Mouse (Mus musculus): ENCODE measurements at regions not wholly inside any gene's neighbourhood (a gene's known extent, or its start where the extent isn't known, plus 50 kb on each side); places are given as distances from the start of the nearest gene placed in this dataset.
"Not testable (repeated sequence)": the region's sequence is repeated elsewhere in the genome, so short reads cannot be mapped to it uniquely, and the experiment has no call there.

DNA sequence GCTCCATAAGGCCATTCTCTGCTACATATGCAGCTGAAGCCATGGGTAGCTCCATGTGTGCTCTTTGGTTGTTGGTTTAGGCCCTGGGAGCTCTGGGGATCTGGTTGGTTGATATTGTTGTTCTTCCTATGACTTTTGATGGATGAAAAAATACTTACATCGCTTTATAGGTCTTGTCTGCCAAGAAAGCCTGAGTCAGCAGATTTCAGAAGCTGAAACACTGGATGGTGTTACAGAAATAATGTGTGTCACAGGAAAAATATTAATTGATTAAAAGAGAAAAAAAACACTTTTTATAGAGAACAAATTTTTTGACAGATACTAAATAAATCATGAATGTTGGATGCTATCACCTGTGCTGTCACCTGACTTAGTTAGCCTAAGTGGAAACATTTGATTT lies 52.4 kb upstream of the Plxna2 start:
- intact Hi-C loops (cut with DNase I) = no loop called here

- intact Hi-C loops (cut with DNase I) = no loop called here
Observed at GRCm38 (mm10) chr1:194563946-194564345, 54.1 kb upstream of the Plxna2 start.

DNA sequence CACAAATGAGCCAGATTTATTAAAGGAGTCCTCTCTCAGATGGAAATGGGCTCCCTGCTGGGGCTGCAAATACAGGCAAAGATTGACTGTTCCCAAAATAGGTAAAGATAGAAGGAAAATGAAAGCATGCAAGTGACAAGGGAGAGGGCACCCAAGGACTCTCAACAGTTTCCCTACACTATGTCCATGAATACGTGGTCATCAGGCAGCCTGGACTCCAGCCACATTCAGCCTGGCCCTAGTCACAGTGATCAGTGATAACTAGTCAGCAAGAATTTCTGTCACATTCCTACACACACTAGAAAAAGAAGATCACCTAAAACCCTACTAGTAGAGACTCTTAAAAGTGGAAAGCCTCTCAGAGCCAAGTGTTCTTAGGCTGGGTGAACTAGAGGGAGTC lies 56.9 kb upstream of the Plxna2 start:
- intact Hi-C loops (cut with DNase I) = no loop called here

- intact Hi-C loops (cut with DNase I) = no loop called here
Observed at GRCm38 (mm10) chr1:194548661-194549060, 69.4 kb upstream of the Plxna2 start.

- intact Hi-C loops (cut with DNase I) = no loop called here
Observed at GRCm38 (mm10) chr1:194548243-194548642, 69.8 kb upstream of the Plxna2 start.

DNA sequence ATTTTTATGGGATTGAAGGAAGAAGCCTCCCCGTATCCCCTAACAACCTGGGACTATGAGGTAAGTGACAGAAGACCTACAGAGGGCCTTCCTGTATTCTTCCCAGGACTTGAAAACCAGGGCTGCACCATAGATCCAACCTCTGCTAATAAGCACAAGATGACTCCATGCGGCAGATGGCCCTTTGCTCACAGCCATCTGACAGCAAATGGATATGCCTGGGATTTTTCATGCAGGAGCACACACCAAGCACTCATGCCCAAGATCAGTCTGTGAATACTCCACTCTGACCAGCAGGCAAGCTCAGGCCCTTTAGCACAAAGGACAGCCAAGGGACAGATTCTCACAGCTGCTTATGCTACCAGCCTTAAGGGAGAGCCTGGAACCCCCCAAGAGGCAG lies 77.1 kb upstream of the Plxna2 start:
- intact Hi-C loops (cut with DNase I) = no loop called here

DNA sequence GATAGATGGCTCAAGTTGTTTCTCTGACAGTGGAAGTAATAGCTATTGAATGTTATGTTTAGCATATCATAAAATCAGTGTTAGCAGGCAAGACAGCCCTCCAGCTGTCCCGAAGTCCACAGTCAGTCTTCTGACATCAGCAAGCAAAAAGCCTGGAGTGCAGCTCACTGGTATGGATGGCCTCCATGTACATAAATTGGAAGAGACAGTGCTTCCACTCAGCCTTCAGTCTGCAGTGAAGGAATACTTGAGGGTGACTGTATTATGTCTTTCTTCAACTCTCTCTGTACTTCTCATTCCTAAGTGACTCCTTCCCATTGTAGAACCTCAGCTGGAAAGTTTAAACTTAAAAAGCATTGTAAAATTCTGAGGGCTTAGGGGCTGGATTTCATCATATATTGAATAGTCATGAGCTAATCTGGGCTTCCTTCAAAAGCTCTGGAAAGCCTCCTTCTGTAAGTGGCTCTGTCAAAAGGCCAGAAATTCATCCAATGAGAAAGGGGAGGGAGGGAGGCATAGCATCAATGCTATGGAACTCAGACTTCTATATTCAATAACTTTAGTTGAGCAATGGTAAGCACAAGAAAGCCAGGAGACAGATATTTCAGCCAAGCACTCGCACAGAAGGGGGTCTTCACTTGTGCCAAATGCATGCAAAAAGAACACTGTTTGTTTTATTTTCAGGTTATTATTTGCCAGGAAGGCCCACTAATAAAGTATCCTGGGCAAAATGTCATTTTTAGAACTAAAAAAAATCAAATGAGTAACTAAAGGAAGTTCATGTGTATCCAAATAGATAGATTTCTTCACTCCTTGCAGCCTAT lies 90.5 kb upstream of the Plxna2 start:
- intact Hi-C loops (cut with DNase I) = no loop called here

DNA sequence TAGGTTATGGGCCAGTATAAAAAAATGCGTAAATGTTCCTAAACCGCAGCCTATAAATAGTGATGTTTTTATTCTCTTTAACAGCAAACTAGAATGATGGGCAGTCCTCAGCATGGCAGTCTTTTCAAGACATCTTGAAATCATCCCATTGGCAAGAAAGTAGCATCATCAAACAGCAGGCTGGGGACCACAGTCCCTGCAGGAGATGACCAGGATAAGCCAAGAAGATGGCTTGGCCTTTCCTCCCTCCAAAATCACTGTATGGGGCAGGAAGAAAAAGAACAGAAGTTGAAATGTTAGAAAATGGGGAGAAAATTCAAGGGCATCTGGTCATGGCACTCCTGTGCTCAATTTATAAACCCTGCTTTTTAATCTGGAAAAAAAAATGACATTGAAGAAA lies 93.0 kb upstream of the Plxna2 start:
- intact Hi-C loops (cut with DNase I) = no loop called here

- intact Hi-C loops (cut with DNase I) = no loop called here
Observed at GRCm38 (mm10) chr1:194521216-194521615, 96.8 kb upstream of the Plxna2 start.

DNA sequence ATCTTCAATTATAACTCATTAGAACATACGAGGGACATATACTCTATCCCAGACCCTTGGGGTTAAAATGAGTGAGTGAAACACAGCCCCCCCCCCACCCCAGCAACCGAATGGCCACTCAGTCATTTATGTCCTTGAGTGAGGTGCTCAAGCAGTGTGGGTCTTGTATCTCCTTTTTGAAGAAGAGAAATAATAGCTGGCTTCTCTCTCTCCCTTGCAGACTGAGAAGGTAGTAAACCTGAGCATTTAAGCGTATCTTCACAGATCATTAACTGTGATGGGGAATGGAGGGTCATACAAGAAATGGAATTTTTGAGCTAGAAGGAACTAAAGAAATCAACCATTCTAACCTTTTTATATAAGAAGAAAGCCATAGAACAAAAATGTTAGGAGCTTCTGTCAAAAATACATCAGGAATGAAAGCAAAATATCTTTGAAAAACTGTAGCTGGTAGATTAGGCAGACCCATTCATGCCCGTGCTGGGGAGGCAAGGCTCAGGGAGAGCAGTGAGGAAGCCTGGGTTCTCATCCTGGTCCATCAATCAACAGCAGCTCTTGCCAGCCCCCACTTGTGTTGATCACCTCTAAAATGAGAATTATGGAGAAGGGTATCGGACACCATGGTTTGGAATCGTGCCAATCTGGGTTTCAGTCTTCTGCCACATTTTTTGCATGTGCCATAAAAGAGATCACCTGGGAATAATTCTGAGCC lies 98.4 kb upstream of the Plxna2 start:
- intact Hi-C loops (cut with DNase I) = no loop called here

GRCm38 (mm10) chr1:194516136-194516535 lies 101.9 kb upstream of the Plxna2 start:
- intact Hi-C loops (cut with DNase I) = no loop called here

DNA sequence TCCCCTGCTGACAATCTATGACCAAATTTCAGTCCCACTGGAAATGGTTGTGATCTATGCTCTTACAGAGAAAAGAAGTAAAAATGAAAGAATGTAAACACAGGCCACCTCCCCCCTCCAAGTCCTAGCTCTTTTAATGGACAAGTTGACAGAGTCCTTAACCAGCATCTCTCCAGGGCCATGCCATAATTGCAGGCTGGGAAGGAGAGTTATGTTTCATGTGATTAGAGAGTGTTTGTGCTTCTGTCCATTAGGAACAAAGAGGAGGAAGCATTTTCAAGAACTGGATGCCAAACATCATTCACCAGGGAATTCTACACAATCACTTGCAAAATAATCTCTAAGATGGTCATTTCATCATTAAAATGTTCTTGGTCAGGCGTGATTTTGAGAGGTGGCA lies 109.7 kb upstream of the Plxna2 start:
- intact Hi-C loops (cut with DNase I) = no loop called here

DNA sequence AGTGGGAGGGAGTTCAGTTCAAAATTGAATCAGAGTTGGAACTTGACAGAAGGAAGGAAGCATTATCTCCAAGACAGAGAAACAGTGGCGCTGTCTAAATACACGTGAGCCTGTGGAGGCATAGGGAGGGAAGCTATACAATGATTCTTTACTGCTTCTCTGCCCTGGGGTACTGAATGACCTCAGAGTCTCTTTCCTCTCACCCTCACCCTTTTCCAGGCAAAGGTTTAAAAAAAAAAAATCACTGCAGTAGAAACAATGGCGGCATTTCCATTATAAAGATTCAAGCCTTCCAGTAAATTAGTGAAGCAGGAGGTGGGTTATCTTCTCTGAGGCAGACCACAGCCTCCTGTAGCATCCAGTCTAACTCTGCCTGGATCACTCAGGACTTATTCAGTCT lies 112.2 kb upstream of the Plxna2 start:
- intact Hi-C loops (cut with DNase I) = no loop called here

DNA sequence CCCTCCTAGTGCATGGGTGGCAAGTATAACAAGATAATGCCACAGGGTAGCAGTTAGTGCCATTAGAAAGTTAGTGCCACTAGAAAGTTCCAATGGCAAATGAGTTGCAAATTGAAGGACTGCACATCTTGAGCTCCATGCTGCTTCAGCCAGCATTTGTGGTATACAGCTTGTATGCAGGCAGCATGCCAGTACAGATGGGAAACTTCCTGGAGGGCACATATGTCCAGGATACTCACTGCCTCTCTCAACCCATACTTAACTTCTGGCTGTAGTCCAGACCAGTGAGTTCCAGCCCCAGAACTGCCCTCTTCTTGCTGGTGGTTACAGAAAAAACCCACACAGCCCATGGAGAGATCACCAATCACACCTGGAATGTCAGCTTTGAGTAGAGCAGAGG lies 113.8 kb upstream of the Plxna2 start:
- intact Hi-C loops (cut with DNase I) = no loop called here

DNA sequence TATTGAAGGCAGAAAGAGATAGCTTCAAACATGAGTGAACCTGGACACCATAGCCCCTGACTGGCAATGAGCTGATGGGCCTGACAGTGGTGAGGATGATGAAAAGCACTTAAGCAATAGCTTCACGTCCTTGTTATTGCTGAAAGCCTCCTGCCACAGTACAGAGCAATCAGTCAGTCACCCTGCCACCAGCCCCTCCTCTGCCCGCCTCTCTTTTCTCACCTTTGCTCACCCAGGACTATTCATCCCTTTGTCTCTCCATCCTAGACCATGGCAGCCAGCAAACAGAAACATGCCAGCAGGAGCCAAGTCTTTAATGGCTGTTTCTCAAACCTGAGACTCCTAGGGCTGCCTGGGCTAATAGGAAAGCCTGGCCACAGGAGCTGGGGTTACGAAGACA lies 114.5 kb upstream of the Plxna2 start:
- intact Hi-C loops (cut with DNase I) = no loop called here

GRCm38 (mm10) chr1:194496424-194496823 lies 121.6 kb upstream of the Plxna2 start:
- intact Hi-C loops (cut with DNase I) = no loop called here

DNA sequence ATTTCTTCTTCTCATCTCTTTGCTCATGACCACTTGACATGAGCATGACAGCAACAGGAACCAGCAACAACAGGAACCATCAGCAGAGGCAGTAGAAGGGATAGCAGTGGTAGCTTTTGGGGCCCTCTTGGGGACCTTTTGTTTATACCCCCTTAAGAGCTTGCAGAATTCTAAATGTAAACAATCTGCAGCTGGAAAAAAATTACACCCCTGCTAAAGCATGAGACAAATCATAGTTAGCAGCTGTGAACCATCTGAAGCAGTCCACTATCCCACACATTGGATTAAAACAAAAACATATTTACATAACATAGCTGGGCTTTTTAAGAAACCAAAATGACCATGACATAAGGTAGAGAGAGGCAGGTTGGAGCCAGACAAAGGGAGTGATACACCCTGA lies 126.9 kb upstream of the Plxna2 start:
- intact Hi-C loops (cut with DNase I) = no loop called here

DNA sequence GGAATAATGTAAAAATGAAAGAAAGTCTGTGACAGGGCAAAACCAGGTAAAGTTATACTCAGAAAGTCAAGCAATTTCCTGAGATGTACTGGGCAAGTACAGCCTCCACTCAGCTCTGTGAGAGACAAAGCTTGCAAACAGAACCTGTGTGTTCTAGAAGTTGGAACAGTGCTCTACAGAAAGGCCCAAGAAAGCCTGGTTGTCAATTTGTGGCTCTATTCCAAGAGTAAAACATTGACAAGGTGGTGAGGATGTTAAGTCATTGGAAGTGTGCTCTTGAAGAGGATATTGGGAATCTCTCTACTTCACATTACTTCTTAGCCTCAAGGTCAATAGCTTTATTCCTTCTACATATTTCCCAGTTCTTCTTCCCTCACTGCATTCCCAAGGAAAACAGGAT lies 129.9 kb upstream of the Plxna2 start:
- intact Hi-C loops (cut with DNase I) = no loop called here

- intact Hi-C loops (cut with DNase I) = no loop called here
Observed at GRCm38 (mm10) chr1:194482717-194483059, 135.3 kb upstream of the Plxna2 start.

GRCm38 (mm10) chr1:194482001-194482716 lies 135.9 kb upstream of the Plxna2 start:
- intact Hi-C loops (cut with DNase I) = no loop called here

DNA sequence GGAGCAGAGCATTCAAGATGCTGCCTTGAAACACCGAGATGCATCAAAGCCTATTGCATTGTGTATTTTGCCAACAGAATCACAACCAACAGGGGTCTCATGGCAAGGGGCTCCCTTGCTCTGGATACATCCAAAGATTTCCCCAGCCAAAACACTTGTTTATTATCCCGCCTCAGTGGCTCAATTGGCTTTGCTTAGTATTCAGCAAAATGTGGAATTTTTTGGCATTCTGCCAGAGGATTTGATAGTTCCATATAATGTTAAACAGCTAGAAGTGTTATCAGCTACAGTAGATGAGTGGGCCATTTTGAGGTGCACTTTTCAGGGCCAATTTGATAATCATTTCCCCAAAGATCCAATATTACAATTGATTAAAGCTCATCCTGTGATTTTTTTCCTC lies 146.7 kb upstream of the Plxna2 start:
- intact Hi-C loops (cut with DNase I) = not testable (repeated sequence)

DNA sequence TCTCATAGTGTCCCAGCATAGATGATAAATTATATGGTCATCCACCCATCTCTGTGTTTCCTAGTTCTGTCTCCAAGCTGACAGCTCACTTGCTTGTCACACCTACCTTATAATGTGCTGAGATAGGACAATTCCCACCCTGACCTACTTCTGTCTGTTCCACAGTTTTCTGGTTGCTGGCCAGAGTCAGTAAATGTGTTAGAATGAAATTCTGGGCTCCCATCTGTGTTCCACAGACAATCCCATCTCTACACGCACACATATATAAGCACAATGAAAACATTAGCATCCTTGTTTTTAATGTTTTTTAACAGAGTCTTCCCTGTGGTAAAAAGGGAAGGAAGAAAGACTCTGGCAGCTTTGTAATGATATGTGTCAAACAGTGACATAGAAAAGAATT lies 165.5 kb upstream of the Plxna2 start:
- intact Hi-C loops (cut with DNase I) = no loop called here

Measured in adrenal gland (tissue).